Mouse (Mus musculus): ENCODE results near the gene Sh2b1.

GRCm38 (mm10) chr7:126449991-126450390, 25.2 kb downstream of the Sh2b1 start:
- peak; percentile 9 for TF ChIP-seq POLR2A (IDR thresholded peaks at IDR 0.05; ENCODE audit: insufficient read length, low read depth)
- TF ChIP-seq SRF (IDR thresholded peaks at IDR 0.05; ENCODE audit: control insufficient read depth, insufficient read length, low read depth) = no peak
- TF ChIP-seq USF1 (IDR thresholded peaks at IDR 0.05; ENCODE audit: low read depth) = no peak
